Mouse (Mus musculus): ENCODE measurements around the gene Tmem242. TPM values are rescaled to one million over a fixed set of nuclear protein-coding genes. Genes with fewer than 3 reads are reported as not detected.

The Tmem242 gene
- polyA plus RNA-seq, 1 experiment = 35.9 TPM

DNA sequence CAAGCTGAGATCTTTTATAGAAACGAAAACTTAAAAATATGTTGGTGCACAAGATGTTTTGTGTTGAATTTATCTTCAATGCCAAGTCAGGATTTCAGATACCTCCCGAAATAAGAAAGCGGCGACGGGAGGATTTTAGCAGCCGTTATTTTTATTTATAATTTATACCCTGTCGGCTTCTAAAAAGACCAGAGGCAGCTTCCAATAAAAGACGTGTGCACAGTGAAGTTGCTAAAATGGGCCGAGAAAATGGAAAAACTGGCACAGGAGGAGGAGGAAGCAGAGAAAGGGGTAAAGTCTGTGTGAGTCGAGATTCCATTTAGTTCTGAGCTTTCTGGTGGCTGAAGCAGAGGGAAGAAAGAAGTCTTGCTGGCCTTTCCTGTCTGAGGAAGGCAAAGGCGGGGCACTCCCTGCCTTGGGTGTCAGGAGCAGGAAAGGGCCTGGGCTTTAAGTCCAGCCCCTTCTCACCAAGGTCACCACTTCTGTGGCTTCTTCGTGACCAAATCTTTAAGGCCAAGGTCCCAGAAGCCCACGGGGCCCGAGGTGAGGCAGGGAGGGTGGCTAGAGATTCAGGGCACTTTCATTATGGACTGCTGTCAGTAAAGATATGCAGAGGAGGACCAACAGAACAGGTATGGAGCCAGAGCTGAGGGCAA lies 39.5 kb downstream of the Tmem242 start:
- TF ChIP-seq POLR2A (IDR thresholded peaks at IDR 0.05; ENCODE audit: borderline replicate concordance, extremely low read depth, insufficient read depth, insufficient read length, poor library complexity, severe bottlenecking) = no peak
- no peak for TF ChIP-seq CTCF (IDR thresholded peaks at IDR 0.05; ENCODE audit: borderline replicate concordance, extremely low read depth, insufficient read depth, insufficient read length)
- no peak for DNase-seq (ENCODE audit: low read depth)

GRCm38 (mm10) chr17:5397148-5398007 lies 42.7 kb downstream of the Tmem242 start:
- peak; percentile 98 for TF ChIP-seq CTCF (IDR thresholded peaks at IDR 0.05; ENCODE audit: borderline replicate concordance, extremely low read depth, insufficient read depth, insufficient read length)
- TF ChIP-seq POLR2A (IDR thresholded peaks at IDR 0.05; ENCODE audit: borderline replicate concordance, extremely low read depth, insufficient read depth, insufficient read length, poor library complexity, severe bottlenecking) = no peak
- peak; percentile 93 for DNase-seq (ENCODE audit: low read depth)

DNA sequence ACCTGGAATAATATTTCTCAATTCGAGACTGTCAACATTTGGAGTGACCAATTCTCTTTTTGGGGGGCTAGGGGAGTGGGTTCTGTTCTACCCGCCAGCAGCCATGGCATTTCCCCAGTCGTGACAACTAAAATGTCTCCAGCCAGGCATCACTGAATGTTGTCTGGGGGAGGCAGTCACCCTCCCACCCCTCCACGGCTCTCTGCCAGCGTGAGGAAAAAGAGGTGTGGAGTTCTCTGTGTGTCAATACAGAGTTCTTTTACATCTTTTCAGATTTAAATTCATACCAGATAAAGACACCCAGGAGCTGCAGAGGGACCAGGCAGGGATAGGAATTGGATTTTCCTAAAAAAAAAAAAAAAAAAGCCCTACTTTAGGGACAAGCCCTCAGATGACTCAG lies 43.8 kb downstream of the Tmem242 start:
- no peak for TF ChIP-seq POLR2A (IDR thresholded peaks at IDR 0.05; ENCODE audit: borderline replicate concordance, extremely low read depth, insufficient read depth, insufficient read length, poor library complexity, severe bottlenecking)
- no peak for TF ChIP-seq CTCF (IDR thresholded peaks at IDR 0.05; ENCODE audit: borderline replicate concordance, extremely low read depth, insufficient read depth, insufficient read length)
- no peak for DNase-seq (ENCODE audit: low read depth)

DNA sequence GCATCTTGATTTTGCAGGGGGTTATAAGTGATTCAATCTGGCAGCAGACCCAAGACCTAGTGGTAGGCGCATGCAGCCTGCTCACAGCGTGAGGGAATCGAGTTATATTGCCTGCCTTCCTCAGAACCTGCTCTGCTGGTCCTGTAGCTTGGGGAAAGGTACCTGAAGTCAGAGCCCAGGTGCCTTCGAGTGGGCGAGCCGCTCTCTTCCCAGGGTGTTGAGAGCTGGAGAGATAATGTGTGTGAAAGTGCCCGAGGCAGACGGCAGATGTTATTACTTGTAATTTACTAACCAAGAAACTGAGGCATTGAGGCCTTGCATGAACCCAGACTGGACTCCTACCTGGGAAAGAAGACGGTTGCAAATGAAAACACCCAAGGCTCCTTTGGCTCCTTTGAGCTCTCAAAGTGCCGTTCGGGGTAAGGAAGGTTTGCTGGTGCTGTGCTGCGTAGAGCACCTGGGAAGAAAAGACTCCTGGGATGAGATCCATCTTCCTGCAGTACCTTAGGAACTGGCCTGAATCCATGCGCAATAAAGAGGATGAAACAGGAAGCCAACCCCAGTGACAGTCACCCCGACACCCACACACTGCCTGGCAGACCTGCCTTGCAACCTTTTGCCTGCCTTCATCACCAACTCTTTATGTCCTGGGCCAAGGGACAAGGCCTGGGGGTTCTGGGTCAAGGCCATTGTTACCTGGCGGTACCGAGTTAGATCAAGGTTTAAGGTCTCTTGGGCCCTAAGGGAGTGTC lies 44.4 kb downstream of the Tmem242 start:
- DNase-seq (ENCODE audit: low read depth) = no peak
- no peak for TF ChIP-seq CTCF (IDR thresholded peaks at IDR 0.05; ENCODE audit: borderline replicate concordance, extremely low read depth, insufficient read depth, insufficient read length)
- TF ChIP-seq POLR2A (IDR thresholded peaks at IDR 0.05; ENCODE audit: borderline replicate concordance, extremely low read depth, insufficient read depth, insufficient read length, poor library complexity, severe bottlenecking) = no peak

DNA sequence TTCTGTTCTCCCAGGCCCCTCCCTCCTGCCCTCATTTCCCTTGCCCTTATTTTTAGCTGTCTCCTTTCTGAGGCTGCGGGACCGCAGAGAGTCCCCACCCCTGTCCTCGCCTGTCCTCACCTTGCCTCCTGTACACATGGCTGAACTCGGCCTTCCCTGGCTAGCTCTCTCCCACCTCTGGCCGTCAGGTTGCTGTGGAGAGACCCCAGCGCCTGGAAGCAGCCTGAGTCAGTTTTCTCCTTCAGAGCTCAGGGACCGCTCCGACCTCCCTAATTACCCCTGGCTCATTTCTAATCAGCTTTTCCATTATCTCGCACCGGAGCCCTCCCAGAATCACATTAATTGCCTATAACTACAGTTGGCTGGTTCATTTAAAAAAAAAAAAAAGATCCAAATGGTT lies 49.4 kb downstream of the Tmem242 start:
- DNase-seq (ENCODE audit: low read depth) = peak; percentile 59
- no peak for TF ChIP-seq CTCF (IDR thresholded peaks at IDR 0.05; ENCODE audit: borderline replicate concordance, extremely low read depth, insufficient read depth, insufficient read length)
- TF ChIP-seq POLR2A (IDR thresholded peaks at IDR 0.05; ENCODE audit: borderline replicate concordance, extremely low read depth, insufficient read depth, insufficient read length, poor library complexity, severe bottlenecking) = no peak

- DNase-seq (ENCODE audit: low read depth) = no peak
- TF ChIP-seq CTCF (IDR thresholded peaks at IDR 0.05; ENCODE audit: borderline replicate concordance, extremely low read depth, insufficient read depth, insufficient read length) = no peak
- TF ChIP-seq POLR2A (IDR thresholded peaks at IDR 0.05; ENCODE audit: borderline replicate concordance, extremely low read depth, insufficient read depth, insufficient read length, poor library complexity, severe bottlenecking) = no peak
These were observed 51.7 kb downstream of the Tmem242 start for GRCm38 (mm10) chr17:5388351-5388750.

- no peak for DNase-seq (ENCODE audit: low read depth)
- no peak for TF ChIP-seq POLR2A (IDR thresholded peaks at IDR 0.05; ENCODE audit: borderline replicate concordance, extremely low read depth, insufficient read depth, insufficient read length, poor library complexity, severe bottlenecking)
- no peak for TF ChIP-seq CTCF (IDR thresholded peaks at IDR 0.05; ENCODE audit: borderline replicate concordance, extremely low read depth, insufficient read depth, insufficient read length)
These were observed 53.0 kb downstream of the Tmem242 start for GRCm38 (mm10) chr17:5386885-5387545.

- TF ChIP-seq POLR2A (IDR thresholded peaks at IDR 0.05; ENCODE audit: borderline replicate concordance, extremely low read depth, insufficient read depth, insufficient read length, poor library complexity, severe bottlenecking) (no peak), CTCF (IDR thresholded peaks at IDR 0.05; ENCODE audit: borderline replicate concordance, extremely low read depth, insufficient read depth, insufficient read length) (no peak)
- DNase-seq (ENCODE audit: low read depth) = no peak
These were observed 54.4 kb downstream of the Tmem242 start for GRCm38 (mm10) chr17:5385694-5386093.

GRCm38 (mm10) chr17:5377930-5378310 lies 62.1 kb downstream of the Tmem242 start:
- DNase-seq (ENCODE audit: low read depth) = peak; percentile 58
- TF ChIP-seq POLR2A (IDR thresholded peaks at IDR 0.05; ENCODE audit: borderline replicate concordance, extremely low read depth, insufficient read depth, insufficient read length, poor library complexity, severe bottlenecking) (no peak), CTCF (IDR thresholded peaks at IDR 0.05; ENCODE audit: borderline replicate concordance, extremely low read depth, insufficient read depth, insufficient read length) (no peak)

DNA sequence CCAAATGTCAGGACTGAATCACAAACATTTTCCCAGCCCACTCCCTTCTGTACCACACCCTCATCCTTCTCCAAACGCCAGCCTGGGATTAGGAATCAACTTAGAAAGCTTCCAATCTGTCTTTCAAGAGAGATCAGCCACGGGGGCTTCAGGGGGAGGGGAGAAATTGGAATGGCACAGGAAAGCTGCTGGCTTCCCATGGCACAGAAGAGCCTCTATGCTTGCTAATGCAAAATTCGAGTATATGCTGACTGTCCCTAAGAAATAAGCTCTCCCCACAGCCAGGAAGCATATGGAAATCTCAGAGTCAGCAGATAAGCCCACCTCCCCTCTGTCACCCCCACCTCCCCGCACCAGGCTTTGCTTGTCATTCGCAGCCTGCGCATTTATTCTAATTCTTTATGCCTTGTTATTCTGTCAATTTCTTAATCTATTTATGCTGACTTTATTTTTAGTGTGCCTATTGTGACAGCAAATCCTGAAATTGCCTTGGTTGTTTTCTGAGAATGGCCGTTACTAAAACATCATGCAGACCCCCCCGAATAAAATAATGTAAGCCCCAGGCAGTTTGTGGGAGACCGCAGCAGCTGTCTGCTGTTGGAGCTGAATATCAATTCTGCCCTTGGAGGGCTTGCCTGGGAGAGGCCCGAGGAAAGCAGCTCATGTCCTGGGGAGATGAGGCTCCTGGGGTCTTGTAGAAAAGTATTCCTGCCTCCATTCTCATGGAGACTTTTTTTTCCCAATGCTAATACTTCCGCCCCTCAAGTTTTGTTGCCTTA lies 62.7 kb downstream of the Tmem242 start:
- TF ChIP-seq POLR2A (IDR thresholded peaks at IDR 0.05; ENCODE audit: borderline replicate concordance, extremely low read depth, insufficient read depth, insufficient read length, poor library complexity, severe bottlenecking) = no peak
- DNase-seq (ENCODE audit: low read depth) = peak; percentile 74
